Mouse (Mus musculus): ENCODE measurements around the gene Map3k6. TPM values are rescaled to one million over a fixed set of nuclear protein-coding genes. Genes with fewer than 3 reads are reported as not detected.

Map3k6 gene
- polyA plus RNA-seq, 1 experiment = 8.1 TPM

- H3K4me3 ChIP-seq (ENCODE audit: insufficient read depth, low read depth, low read length) = no peak overlapping the region
- no peak overlapping the region for H3K27ac ChIP-seq (replicated peaks; ENCODE audit: low read depth, low read length)
- H3K4me1 ChIP-seq (ENCODE audit: control insufficient read depth, insufficient read depth, insufficient read length, low read length) = peaks cover 4% of the 10 kb centered on the region; the same call in 1 of the 2 replicates
These were observed 7.2 kb upstream of the Map3k6 start for GRCm38 (mm10) chr4:133233285-133233976.

GRCm38 (mm10) chr4:133234771-133235170, 5.8 kb upstream of the Map3k6 start:
- Histone ChIP-seq H3K4me1 (ENCODE audit: control insufficient read depth, insufficient read depth, insufficient read length, low read length) (peaks cover 6% of the 10 kb centered on the region; the same call in 1 of the 2 replicates), H3K27ac (replicated peaks; ENCODE audit: low read depth, low read length) (no peak overlapping the region), H3K4me3 (ENCODE audit: insufficient read depth, low read depth, low read length) (no peak overlapping the region)

DNA sequence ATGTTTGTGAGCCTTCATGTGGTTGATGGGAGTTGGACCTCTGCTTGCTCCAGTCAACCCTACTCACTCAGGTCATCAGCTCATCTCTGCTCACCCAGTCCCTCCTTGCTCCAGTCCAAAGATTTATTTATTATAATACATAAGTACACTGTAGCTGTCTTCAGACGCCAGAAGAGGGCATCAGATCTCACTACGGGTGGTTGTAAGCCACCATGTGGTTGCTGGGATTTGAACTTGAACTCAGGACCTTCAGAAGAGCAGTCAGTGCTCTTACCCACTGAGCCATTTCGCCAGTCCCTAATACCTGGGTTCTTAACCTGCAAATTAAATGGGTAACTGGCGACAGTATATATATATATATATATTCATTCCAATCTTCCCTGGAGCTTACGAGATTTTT, 5.2 kb upstream of the Map3k6 start:
- no peak overlapping the region for H3K4me3 ChIP-seq (ENCODE audit: insufficient read depth, low read depth, low read length)
- H3K27ac ChIP-seq (replicated peaks; ENCODE audit: low read depth, low read length) = no peak overlapping the region
- peaks cover 6% of the 10 kb centered on the region; the same call in 1 of the 2 replicates for H3K4me1 ChIP-seq (ENCODE audit: control insufficient read depth, insufficient read depth, insufficient read length, low read length)

- no peak overlapping the region for H3K4me3 ChIP-seq (ENCODE audit: insufficient read depth, low read depth, low read length)
- no peak overlapping the region for H3K27ac ChIP-seq (replicated peaks; ENCODE audit: low read depth, low read length)
- peaks cover 14% of the 10 kb centered on the region for H3K4me1 ChIP-seq (ENCODE audit: control insufficient read depth, insufficient read depth, insufficient read length, low read length)
These were observed 2.7 kb upstream of the Map3k6 start for GRCm38 (mm10) chr4:133237911-133238310.

DNA sequence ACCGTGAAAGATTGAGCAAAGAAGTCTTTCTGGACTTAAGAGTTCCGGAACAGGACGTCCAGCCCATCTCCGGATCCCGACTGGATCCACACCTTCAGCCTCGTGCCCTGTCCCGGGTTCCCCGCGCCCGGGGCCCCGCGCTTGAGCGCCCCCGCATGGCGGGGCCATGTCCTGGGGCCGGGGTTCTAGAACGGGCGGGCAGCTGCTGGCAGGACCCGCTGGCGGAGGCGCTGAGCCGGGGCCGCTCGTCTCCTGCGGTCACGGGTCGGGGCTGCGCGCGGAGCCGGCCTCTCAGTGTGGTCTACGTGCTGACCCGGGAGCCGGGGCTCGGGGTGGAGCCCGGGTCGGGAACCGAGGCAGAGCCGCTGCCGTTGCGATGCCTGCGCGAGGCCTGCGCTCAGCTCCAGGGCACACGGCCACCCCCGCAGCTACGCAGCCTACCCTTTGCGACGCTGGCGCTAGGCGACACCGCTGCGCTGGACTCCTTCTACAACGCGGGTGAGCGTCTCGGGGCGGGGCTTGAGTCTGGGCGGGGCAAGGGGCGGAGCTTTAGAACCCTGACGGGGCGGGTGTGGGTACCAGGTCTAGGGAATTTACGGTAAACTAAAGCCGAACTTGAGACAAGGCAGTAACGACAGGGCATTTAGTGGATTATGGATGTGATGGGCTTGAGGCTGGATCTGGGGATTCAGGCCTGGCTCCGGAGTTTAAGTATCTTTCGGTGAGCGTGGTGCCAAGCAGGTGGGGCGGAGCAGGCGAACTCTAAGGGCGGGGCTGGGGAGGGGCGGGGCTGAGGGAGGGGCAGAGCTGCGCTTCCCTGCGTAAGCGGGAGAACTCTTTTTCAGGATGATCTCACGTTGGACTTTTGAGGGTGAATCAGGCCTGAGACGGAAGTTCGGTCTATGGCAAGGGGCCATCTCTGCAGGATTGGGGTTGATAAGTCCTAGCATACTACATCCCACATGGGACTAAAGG, 603 bp downstream of the Map3k6 start:
- Histone ChIP-seq H3K27ac (replicated peaks; ENCODE audit: low read depth, low read length) (peak overlapping the region; percentile 93), H3K4me3 (ENCODE audit: insufficient read depth, low read depth, low read length) (peak overlapping the region; percentile 69), H3K4me1 (ENCODE audit: control insufficient read depth, insufficient read depth, insufficient read length, low read length) (peaks cover 11% of the 10 kb centered on the region)

DNA sequence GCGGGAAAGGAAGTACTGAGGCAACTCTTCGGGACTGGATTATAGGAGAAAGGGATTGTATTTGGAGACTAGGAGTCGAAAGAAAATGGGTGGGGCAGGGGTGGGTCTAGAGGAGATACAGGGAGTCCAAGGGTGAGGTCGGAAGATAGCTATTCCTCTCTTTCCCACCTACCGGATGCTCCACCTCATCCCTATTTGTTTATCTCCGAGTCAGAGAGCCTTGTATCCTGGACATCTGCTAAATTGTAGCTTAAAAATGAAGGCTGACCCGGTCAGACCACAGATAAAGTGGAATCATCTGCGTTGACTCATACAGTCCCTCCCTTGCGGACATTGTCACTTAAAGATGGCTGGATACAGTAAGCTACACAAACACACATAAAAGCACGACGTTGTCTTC, 1.3 kb downstream of the Map3k6 start:
- Histone ChIP-seq H3K27ac (replicated peaks; ENCODE audit: low read depth, low read length) (peak overlapping the region; percentile 71), H3K4me1 (ENCODE audit: control insufficient read depth, insufficient read depth, insufficient read length, low read length) (peaks cover 11% of the 10 kb centered on the region), H3K4me3 (ENCODE audit: insufficient read depth, low read depth, low read length) (peak overlapping the region; percentile 49)

- Histone ChIP-seq H3K4me3 (ENCODE audit: insufficient read depth, low read depth, low read length) (no peak overlapping the region), H3K27ac (replicated peaks; ENCODE audit: low read depth, low read length) (no peak overlapping the region), H3K4me1 (ENCODE audit: control insufficient read depth, insufficient read depth, insufficient read length, low read length) (peaks cover 11% of the 10 kb centered on the region)
These were observed 2.1 kb downstream of the Map3k6 start for GRCm38 (mm10) chr4:133242710-133243109.

GRCm38 (mm10) chr4:133243538-133243937, 2.9 kb downstream of the Map3k6 start:
- Histone ChIP-seq H3K4me1 (ENCODE audit: control insufficient read depth, insufficient read depth, insufficient read length, low read length) (peaks cover 11% of the 10 kb centered on the region), H3K27ac (replicated peaks; ENCODE audit: low read depth, low read length) (no peak overlapping the region; the same call in 1 of the 2 replicates), H3K4me3 (ENCODE audit: insufficient read depth, low read depth, low read length) (no peak overlapping the region)

DNA sequence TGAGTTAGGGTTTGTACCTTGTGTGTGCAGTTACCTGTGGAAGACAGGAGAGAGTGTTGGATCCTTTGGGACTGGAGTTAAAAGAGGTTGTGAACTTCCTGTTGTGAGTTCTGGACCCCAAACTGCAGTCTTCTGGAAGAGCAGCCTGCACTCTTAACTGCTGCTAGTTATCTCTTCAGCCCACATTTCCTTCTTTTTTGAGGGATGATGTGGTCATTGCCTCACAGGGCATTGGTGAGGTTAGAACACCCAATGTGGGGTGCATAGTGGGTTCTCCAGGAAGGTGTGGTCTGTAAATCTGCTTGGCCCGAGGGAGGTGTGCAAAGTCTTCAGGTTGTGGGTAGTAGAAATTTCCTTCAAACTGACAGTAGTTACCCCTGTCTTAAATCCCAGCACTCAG, 3.7 kb downstream of the Map3k6 start:
- no peak overlapping the region for H3K4me3 ChIP-seq (ENCODE audit: insufficient read depth, low read depth, low read length)
- peaks cover 11% of the 10 kb centered on the region for H3K4me1 ChIP-seq (ENCODE audit: control insufficient read depth, insufficient read depth, insufficient read length, low read length)
- no peak overlapping the region for H3K27ac ChIP-seq (replicated peaks; ENCODE audit: low read depth, low read length)

DNA sequence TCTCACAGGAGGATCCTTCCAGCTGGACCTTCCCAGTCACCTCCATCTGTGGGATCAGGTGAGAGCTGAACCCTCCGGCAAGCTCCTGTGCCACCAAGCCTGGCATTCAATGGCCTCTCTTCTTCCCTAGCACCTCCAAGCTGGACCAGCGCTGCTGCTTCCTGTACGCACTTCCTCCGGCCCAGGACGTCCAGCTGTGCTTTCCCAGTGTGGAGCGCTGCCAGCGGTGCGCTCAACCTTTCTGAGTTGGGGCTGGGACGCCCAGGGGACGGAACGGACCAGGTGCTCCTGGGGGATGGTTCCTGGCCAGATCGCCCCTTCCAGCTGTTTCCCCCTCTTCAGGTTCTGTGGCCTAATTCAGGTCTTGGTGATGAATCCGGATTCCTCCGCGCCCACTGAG, 6.5 kb downstream of the Map3k6 start:
- Histone ChIP-seq H3K4me3 (ENCODE audit: insufficient read depth, low read depth, low read length) (peak overlapping the region; percentile 46), H3K4me1 (ENCODE audit: control insufficient read depth, insufficient read depth, insufficient read length, low read length) (peaks cover 7% of the 10 kb centered on the region), H3K27ac (replicated peaks; ENCODE audit: low read depth, low read length) (peak overlapping the region; percentile 69)

DNA sequence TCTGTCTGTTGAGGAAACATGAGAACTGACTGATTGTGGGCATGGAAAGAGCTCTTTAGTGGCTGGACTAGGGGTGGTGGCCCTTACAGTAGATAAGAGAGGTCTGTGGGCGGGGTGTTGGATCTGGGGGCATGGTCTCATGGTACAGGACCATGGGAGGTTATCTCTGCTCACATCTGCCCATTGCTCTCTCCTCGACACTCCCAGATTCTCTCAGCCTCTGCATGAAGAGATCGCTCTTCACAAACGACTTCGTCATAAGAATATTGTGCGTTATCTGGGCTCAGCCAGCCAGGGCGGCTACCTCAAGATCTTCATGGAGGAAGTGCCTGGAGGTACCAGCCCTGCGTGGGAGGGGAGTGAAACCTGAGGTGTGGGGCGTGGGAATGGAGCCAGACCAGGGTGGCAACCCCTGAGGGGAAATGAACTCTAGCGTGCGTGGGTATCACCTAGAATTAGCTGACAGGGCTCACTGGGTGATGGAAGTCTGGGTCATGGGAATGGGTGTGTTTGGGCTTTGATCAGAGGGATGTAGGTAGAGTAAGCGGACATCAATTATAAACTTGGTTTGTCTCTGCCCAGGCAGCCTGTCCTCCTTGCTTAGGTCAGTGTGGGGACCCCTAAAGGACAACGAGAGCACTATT, 7.3 kb downstream of the Map3k6 start:
- no peak overlapping the region for H3K4me3 ChIP-seq (ENCODE audit: insufficient read depth, low read depth, low read length)
- H3K4me1 ChIP-seq (ENCODE audit: control insufficient read depth, insufficient read depth, insufficient read length, low read length) = peaks cover under 1% of the 10 kb centered on the region; the same call in 1 of the 2 replicates
- H3K27ac ChIP-seq (replicated peaks; ENCODE audit: low read depth, low read length) = no peak overlapping the region

DNA sequence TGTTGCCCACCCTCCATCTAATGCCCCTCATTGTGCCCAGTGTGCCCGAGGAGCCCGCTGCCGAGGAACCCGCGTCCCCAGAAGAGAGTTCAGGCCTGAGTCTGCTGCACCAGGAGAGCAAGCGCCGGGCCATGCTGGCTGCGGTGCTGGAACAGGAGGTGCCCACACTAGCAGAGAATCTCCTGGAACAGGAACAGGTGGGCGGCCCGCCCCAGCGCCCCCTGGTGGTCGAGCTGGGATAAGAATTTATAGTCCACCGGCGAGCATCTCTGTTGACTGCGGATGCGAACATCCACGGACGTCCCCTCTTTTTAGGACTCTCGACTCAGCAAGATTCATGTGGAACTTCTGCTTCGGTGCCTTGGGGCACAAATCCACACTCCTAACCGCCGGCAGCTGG, 10.0 kb downstream of the Map3k6 start:
- no peak overlapping the region for H3K4me3 ChIP-seq (ENCODE audit: insufficient read depth, low read depth, low read length)
- H3K4me1 ChIP-seq (ENCODE audit: control insufficient read depth, insufficient read depth, insufficient read length, low read length) = 0 out of 2 replicates have a peak, but pooled peaks cover 2% of the 10 kb centered on the region
- H3K27ac ChIP-seq (replicated peaks; ENCODE audit: low read depth, low read length) = no peak overlapping the region

GRCm38 (mm10) chr4:133251214-133251613, 10.6 kb downstream of the Map3k6 start:
- Histone ChIP-seq H3K4me1 (ENCODE audit: control insufficient read depth, insufficient read depth, insufficient read length, low read length) (0 out of 2 replicates have a peak, but pooled peaks cover 2% of the 10 kb centered on the region), H3K4me3 (ENCODE audit: insufficient read depth, low read depth, low read length) (no peak overlapping the region)

GRCm38 (mm10) chr4:133252089-133252488, 11.5 kb downstream of the Map3k6 start:
- 0 out of 2 replicates have a peak, but pooled peaks cover 2% of the 10 kb centered on the region for H3K4me1 ChIP-seq (ENCODE audit: control insufficient read depth, insufficient read depth, insufficient read length, low read length)
- no peak overlapping the region for H3K4me3 ChIP-seq (ENCODE audit: insufficient read depth, low read depth, low read length)
- no peak overlapping the region for H3K27ac ChIP-seq (replicated peaks; ENCODE audit: low read depth, low read length)

More at GRCm38 (mm10) chr4:133251214-133251613, 10.6 kb downstream of the Map3k6 start:
- no peak overlapping the region for H3K27ac ChIP-seq (replicated peaks; ENCODE audit: low read depth, low read length)

DNA sequence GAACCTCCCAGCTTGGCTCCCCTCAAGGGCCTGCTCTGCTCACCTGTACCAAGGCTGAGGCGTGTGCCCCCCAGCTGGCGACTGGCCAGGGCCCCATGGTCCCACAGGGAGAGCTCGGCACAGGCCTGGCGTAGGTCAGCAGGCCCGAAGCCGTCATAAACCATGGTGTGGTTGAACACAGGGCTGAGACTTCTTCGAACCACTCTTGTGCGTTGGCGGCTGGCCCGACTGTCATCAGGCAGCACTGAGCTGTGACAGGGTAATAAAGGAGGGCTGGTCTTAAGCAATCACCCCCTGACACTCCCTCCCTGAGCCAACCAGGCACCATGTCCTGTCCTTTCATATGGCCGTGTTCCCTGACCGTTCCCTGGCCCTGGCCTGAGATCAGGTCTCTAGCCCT, 12.8 kb downstream of the Map3k6 start:
- 0 out of 2 replicates have a peak, but pooled peaks cover 2% of the 10 kb centered on the region for H3K4me1 ChIP-seq (ENCODE audit: control insufficient read depth, insufficient read depth, insufficient read length, low read length)

More for the DNA sequence above, 12.8 kb downstream of the Map3k6 start:
- H3K27ac ChIP-seq (replicated peaks; ENCODE audit: low read depth, low read length) = no peak overlapping the region
- H3K4me3 ChIP-seq (ENCODE audit: insufficient read depth, low read depth, low read length) = no peak overlapping the region
